Mouse (Mus musculus) cerebellum, adult 9-11 months (tissue): ENCODE results near the gene Slamf6.
"Not testable (repeated sequence)": the region's sequence is repeated elsewhere in the genome, so short reads cannot be mapped to it uniquely, and the experiment has no call there.

Experiments used
- DNase-seq: peaks from one replicate; pipeline ENCODE4 v3.0.0; 2022

The Slamf6 gene

DNA sequence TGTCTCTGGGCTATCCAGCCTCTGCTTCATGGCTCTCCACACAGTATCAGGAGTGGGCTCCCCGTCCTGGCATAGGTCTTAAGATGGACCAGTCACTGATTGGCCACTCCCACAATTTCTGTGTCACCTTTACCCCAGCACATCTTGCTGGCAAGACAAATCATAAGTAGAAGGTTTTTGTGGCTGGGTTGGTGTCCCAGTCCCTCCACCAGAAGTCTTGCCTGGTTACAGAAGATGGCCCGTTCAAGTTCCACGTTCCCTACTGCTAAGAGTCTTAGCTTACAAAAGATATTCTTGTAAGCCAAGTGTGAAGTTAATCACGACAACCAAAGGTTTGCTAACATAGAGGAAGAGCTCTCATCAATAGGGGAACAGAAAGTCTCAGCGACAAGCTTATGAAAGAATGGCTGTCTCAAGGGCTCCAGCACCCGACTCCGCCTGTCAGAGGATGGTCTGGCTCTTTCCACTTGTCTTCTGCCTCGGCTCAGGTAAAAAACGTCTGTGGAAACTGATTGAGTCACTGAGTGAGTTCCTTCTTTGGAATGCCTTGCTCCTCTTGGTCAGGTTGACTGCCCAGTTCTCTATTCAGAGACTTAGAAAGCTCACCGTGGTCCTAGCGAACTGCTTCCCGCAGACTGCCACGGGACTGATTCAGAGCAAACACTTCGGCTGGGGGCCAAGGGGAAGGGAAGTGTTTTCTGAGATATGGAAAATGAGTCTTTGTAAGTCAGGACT is at the start of gene Slamf6:
Gene Slamf6 (plus strand): TSS at position 211 of the 735 bp plus-strand sequence.
- no peak for DNase-seq

DNA sequence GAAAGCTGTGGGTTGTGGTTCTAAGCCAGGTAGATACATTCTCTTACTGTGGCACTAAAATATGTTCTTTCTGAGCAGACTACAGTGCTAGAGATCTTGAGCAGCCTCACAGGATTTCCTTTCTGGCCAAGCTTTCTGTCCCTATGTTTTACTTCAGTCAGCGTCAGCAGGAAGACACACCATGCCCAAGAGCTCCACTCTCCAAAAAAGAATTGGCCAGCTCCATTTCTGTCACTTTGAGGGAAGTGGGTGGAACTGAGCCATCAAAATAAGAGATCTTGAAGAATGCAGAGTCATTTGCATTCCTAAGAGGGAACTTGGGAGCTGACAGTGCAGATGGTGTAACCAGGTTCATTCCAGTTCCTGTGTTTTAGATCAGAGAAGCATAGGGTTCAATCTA is 30.3 kb upstream of the Slamf6 start:
- no peak for DNase-seq

DNA sequence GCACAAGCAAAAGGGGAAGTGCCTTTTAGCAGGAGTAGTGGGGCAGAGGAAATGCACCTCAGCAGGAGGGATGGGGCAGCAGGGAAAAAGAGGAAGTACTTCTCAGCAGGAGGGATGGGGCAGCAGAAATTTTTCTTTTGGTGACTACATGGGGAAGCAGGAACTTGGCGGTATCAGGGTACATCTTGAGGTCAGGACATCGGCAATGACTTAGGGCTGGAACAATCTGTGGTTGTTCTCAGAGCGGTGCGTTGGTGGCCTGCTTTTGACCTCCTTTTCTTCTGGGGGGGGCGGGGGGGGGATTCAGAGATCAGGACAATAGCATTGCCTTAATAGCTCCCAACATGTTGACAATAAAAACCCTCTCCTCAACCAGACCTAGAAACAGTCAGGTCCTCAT is 22.0 kb upstream of the Slamf6 start, which contains the start of gene Gm10521:
Gene Gm10521 (plus strand): TSS at position 301 of the 400 bp plus-strand sequence.
- DNase-seq: not testable (repeated sequence)

DNA sequence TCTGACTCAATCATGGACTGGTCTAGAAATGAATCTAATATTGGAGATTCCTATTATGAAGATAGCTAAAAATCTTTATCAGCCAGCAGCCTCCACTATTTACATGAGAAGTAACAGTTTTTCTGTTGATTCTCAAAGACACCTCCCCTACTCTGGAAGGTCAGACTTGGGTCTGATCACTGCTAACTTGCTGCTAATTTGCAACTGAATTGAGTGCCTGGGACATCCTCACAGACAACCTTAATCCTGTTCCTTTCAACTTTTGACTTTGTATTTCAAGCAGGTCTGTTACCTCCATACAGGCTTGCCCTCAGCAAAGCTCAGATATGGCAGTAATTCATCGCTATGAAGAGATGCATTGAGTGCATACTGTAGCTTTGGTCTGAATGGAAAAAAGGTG is 13.3 kb upstream of the Slamf6 start:
- no peak for DNase-seq

DNA sequence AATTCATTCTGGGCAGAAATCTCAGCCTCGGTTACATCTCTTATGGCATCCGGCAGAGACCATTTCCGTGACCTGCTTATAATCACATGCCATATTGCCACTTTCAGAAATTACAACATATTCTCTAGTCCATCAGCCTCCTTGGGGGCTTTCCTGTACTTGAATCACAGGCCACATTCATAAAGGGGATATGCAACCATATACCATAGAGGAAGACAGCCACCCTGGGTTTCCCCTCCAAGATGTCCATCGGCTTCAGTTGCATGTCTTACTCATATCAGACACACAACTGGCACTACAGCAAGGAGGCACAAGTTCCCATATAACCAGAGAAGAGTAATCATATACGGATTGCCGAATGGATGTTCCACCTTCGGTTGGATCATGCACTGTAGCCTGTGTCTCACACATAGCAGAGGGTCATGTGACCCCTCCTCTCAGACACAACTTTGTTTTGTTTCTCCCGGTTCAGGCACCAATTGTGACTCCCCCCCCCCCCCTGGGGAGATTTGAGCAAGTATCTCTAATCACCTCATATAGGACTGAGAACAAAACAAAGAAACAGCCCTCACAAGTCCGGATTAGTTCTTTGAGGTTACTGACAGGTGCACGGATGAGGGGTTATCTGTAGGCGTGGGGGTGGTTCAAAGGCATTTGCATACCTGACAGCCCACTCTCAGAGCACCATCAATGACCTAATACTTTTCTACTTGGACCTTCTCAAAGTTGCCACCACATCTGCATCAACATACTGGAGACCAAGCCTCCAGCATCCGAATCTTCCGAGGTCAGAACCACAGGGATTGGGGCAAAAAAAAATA is 1.5 kb upstream of the Slamf6 start:
- no peak for DNase-seq

DNA sequence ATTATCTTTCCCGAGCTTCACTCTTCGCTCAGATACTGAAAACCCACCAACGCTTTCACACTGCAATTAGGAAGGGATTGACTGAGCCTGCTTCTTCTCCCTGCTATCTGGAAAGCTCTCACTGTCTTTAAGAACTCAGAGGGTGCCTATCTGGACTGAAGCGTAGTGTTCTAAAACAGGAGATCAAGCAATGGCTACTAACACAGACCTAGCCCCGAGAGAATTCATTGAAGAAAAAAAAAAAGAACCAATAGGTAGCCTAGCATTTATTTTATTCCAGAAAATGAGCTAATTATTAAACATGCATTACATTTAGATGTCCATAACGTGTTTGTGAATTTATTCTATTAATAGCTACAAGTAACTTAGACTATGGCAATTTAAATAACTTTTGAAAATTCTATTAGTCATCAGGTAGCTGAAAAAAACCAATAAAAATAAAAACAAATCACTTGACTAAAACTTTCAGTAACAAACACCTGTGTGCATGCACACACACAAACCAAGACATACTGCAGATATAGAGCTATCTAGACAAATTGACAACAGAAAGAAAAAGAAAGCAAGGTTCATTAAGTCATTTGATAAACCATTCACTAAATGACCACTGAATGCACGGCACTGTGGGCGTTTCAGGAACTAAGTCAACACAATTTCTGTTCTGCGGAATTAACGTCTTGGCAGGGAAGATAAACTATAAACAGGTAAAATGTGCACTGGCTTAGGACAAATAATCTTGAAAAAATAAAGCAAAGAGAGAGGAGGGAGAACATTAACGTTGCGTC is 1.0 kb downstream of the Slamf6 start:
- DNase-seq: no peak

DNA sequence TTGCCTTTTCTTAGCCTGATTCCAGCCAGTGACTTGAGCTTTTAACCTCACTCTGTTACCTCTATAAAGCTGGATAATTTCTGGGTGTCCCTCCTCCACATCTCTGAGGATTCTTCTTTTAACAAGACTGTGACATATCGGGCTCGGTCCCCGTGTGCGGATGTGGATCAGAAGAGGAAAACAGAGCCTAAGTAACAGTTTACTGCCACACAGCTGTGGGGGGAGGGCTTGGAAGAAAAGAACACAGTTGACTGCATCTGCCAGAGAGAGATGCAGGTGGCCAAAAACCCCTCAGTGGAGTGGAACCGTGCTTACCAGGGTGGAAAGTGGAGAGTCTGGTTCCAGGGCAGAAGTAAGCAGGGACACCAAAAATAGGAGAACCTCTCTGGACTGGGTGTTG is 1.9 kb downstream of the Slamf6 start:
- no peak for DNase-seq

DNA sequence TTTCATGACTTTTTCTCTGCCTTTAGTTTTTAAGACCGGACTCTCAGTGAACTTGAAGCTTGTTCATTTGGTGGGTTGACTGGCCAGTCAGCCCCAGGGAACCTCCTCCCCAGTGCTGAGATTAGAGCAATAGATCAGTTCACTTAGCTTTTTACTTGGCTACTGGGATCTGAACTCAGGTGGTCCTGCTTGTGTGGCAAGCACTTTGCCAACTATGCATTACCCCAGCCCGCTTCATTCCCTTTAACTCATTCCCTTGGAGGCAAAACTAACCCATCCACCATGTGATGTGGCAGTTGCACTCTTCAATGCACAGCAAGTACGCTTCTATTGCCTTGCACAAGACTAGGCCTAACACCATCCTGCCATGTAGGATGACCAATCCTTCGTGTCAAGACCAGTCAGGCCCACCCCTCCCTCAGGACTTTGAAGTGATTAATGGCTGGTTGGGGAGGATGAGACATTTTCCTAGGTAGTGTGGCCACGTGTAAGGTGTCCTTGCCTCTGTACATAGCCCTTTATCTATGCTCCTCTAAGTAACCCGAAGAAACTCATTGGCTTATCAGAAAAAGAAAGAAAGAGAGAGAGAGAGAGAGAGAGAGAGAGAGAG is 2.7 kb downstream of the Slamf6 start:
- no peak for DNase-seq

DNA sequence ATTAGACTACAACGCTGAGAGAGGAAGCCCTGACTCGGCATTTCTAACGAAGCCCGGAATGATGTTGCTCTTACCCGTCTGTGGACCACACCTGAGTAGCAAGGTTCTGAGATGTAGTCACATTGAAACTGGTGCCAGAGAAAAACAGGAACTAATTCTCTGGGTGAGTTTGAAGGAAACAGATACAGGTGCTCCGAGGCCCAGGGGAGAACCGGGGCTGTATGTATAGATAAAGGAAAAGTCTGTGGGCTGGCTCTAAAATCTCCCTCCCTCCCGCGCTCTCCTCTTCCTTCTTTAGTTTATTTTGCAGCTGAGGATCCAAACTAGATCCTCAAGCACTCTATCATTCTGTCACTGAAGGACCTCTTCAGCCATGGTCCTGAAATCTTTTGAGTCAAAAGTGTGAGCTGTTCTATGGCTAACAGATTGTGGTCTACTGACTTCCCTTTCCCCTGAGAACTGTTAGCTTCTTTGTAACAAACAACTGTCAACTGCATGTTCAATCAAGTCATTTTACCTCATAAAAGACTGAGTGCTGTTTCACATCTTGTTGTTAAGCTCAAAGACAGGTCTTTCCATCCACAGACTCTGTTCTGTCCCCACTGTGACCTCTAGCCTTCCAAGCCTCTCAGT is 3.8 kb downstream of the Slamf6 start:
- DNase-seq: no peak

DNA sequence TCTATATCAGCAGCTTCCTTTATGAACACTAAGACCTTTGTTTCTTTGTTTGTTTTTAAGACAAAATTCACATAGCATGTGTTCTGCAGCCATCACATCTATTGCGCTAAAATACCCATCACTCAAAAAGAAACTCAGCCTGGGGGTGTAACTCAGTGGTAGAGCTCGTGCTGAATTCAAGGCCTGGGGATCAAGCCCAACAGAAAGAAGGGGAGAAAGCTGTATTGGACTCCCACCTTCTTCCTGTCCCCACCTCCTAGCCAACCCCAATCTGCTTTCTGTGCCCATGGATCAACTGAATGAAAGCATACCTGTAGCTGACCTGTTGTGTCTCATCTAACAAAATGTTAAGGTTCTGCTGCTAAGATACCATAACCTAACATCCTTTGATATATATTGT is 4.3 kb downstream of the Slamf6 start:
- no peak for DNase-seq

DNA sequence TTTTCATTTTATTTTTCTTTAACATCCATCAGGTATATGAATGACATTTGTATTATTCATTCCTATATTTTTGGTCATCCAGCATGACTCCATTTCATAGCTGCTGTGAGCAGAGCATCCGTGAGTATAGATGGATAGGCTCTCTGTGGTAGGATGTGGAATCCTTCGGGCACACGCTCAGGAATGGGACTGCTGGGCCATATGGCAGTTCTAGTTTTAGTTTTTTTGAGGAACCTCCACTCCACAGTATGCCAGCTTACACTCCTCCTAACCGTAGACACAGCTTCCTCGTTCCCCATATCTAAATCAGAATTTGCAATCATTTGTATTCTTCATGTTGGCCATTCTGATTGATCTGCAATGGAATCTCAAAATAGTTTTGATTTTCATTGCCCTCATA is 5.5 kb downstream of the Slamf6 start:
- DNase-seq: no peak

DNA sequence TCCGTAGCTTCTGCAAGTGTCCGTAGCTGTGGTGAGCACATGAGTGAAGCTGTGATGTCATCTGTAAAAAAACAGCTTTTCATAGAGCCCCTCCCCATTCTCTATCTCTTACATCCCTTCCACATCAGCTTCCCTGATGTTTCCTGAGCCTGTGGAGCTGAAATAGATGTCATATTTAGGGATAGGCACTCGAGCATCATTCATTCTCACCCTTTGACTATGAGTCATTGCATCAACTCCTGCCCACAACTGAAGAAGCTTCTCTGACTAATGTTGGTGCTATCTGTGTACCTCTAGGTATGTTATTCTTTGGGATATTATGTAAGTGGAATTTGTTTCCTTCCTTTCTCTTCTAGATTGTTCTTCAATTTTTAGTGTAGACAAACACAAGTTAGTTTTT is 7.6 kb downstream of the Slamf6 start:
- DNase-seq: no peak

DNA sequence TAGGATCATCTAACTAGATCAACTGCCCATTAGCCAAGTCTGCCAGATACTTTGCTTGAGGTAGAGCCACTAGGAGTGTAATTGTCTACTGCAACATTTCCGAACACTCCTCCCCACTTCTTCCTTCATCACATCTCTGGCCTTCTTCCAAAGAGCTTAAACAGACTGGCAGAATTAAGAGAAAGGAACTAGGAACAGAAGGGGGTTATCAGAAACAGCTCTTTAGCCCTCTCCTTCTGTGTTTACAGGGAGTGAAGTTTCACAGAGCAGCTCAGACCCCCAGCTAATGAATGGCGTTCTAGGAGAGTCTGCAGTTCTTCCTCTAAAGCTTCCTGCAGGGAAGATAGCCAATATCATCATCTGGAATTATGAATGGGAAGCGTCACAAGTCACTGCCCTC is 16.5 kb downstream of the Slamf6 start:
- no peak for DNase-seq

DNA sequence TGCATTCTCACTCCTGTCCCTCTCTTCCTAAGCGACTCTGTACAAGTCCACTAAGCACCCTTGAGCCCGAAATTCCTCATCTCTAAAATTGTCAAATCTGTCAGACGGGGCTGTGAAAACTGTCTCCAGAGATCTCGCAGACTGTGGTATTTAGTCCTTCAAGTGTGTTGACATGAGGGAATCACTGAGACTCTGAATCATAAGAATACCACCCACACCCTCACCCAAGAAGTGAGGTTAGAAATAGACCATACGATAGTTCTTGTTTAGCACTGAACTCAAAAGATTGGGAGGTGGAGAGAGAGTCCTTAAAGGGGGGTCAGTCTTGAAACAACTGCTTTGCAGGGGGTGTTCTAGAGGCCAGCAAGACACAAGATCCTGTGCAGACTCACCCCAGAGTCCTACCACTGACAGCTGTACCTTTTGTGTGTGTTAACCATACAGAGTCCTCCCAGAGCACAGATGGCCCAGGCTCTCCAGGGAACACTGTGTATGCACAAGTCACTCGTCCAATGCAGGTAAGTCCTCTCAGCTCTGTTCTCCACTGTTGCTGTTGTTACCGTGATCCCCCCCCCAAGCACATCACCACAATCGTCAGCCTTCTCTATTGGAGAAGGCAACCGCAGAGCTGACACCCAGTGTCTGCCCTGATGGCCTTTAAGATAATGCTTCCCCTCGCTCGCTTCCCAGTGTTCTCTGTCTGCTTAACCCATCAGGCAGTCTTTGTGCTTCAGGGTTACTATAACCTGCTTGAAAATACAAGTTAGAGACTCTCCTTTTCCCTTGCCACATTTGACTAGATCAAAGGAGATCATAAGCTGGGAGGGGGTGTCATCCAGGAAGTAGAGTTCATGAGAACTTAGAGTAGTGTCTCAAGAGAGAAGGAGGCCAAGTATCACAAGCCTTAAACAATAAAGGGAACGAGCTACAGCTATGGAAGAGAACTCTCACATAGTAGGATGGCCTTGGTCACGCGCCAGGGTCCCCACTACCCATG is 21.9 kb downstream of the Slamf6 start:
- DNase-seq: no peak

DNA sequence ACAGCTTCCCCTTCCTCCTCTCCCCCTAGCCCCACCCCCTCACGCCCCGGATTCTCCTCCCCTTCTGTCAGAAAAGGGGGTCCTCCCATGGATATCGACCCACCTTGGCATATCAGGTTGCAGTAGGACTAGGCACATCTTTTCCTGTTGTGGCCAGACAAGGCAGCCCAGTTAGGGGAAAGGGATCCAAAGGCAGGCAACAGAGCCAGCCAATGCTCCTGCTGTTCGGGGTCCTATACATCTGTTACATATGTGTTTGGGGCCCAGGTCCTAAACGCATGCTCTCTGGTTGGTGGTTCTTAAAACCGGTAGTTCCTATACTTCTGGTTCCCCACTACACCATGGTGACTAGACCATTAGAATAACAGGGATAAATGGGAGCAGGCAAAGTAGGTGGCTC is 23.3 kb downstream of the Slamf6 start:
- DNase-seq: no peak

DNA sequence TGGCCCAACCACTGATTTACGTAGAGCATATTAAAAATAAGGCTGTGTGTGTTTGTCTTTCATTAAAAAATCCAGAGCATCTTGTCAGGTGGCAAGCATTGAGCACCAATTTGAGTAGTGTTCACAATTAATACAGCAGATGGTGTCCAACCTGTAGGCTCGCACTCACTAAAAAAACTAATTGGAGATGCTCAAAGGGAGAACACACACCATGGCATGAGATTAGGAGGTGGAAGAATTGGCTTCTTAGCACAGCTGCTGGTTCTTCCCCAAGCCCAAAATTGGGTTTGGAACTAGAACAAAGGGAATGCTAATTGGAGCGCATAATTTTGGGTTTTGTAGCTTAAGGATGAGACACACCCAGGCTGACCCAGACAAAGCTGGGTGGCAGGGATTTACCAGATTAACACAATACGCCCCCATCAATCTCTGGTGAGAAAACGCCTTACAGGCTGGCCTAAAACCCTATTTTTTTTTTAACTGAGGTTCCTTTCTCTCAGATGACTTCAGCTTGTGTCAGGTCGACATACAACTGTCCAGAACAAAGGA is 29.2 kb downstream of the Slamf6 start:
- no peak for DNase-seq

DNA sequence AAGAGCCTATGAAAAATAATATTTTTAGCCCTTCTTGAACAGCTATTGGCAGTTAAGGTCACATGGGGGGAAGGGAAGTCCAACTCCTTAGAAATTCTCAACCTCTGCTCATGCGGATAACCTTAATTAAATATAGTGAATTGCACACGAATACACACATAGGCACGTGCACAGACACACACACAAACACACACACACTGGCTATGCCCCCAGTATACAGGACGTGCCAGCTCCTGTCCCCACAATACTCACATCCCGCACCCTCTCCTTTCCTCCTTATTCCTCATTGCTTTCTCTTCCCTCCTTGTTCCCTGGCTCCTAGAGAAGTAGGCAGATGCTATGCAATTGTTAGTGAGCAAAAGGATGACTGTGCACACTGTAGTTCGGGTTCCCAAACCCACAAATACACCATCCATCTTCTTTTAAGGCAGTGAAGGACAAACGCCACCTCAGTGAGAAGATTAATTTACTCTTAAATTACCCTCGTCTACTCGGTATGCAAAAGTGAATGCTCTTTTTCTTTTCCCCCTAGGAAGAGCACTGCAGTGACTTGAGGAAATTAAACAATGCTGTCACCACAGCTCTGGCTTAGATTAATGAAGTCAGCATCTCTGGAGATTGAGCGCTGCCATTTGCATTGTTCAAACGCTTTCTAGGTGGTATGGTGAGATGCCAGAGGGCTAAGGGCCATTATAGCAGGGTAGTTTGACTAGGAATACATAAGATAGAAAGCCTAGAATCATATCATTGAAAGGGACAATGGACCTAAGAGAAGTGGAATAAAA is 31.0 kb downstream of the Slamf6 start:
- no peak for DNase-seq

DNA sequence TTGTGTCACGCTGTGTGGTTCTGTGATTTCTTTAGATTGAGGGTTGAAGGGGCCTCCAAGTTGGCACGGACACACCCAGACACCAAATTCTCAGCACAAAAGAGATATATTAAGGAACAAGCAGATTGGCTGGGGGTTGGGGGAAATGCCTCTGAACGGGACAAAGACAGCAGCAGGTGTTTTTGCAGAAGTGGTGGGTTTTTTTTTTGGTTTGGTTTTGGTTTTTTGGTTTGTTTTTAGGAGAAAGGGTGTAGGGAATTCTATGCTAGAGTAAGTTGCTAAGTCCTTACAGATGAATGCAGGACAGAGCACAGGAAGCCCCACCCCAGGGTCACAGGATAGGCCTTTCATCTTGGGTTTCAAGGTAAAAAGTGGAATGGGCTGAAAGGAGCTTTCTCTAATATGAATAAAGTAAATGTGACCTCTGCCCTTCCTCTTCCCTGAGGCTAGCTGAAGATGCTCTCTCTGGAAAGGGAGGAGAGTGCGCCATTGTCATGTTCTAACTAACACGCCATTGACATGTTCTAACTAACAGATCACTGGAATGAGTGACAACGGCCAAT is 31.7 kb downstream of the Slamf6 start:
- no peak for DNase-seq

DNA sequence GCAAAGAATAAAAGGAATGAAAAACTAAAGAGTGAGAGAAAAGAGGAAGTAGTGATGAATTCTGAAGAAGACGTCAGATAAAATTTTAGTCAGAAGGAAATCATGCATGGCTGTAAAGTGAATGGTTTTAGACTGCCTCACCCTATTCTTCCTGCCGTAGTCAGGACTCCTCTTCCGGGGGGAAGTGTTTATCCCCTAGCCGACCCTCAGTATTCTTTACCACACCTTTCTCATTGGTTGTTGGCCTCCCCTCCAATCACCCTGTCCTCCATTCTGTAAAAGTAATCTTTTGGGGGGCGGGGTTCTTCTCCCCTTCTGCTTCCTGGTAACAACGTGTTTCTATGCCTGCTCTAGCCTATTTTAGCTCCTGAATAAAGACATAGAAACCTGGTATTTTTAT is 37.8 kb downstream of the Slamf6 start:
- no peak for DNase-seq

DNA sequence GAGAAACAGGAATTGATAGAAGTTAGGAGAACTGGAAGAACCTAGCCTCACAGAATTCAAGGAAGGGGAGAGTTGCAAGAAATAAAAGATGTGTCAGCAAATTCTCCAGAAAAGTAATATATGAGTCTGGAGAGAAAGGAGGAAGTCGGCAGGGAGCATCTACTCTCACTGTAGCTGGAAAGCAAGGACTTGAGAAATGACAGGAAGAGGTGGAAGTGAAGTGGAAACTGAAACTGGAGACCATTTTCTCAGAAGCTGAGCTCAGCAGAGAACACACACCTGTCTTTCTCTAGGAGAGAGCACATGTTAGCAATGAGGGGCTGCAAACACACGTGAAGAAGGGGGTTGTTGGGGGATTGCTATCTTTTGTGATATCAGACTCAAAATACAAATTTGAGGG is 40.1 kb downstream of the Slamf6 start:
- DNase-seq: no peak
